ENCODE assay signal across 19 mouse cellular contexts in the genomic region with DNA sequence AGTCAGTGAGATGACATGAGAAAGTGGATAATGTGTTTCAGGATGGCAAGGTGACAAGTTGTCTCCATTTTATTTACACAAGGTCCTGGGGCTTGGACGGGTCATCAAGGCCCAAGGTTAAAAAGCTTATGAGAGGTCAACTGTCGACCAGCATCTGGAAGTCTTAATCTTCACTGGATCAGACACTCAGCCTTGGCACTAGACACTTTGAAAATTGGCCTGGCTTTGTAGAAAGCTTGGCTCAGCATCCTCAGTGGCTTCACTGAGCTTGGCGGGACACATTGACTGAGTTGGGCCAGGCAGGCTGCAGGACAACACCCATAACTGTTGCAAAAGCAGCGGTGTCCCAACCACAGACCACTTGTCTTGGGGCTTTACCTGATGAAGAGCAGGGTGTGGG.
DNase-seq lines count a peak whose midpoint lies in the region; ATAC-seq lines count a peak whose summit lies in the region.
"Had no signal": no experiment of that assay in that cellular context is flagged by ENCODE, and none has a peak within 500 bp of the region (broad histone marks: within the 10 kb centered on the region; RNA-seq: fewer than 3 reads in every experiment).

No protein-coding gene starts in this region.

- peak; percentile 89 for ATAC-seq in lung, embryonic 15.5 days (ENCODE audit: borderline replicate concordance, extremely low read depth, low FRiP score, low TSS enrichment)
- ATAC-seq in cerebellum, adult (ENCODE audit: insufficient number of reproducible peaks, low FRiP score, low TSS enrichment): no peak
- ATAC-seq: hindbrain, embryonic 16.5 days had no signal

- H3K4me2 ChIP-seq in lung, embryonic 15.5 days: no peak overlapping the region
- H3K4me2 ChIP-seq: embryonic facial prominence, embryonic 12.5 days; limb, embryonic 13.5 days; neural tube, embryonic 12.5 days had no signal

- DNase-seq in kidney, adult 11 months: peak; percentile 36
- no peak for DNase-seq in kidney, adult 18-20 months
- DNase-seq in urinary bladder, postnatal 36 days (ENCODE audit: low spot score in 2 of 2): peak; percentile 44 to 51
- DNase-seq in urinary bladder, adult 2 months (ENCODE audit: low spot score): no peak
- DNase-seq in thymus, postnatal 0 days (ENCODE audit: low spot score): no peak
- DNase-seq: adrenal gland, postnatal 36 days; midbrain, embryonic 14.5 days; spleen, adult 18-20 months; thymus, postnatal 36 days had no signal

- H3K36me3 ChIP-seq in lung, embryonic 15.5 days: no peaks in the 10 kb centered on the region
- H3K36me3 ChIP-seq: embryonic facial prominence, embryonic 12.5 days; G1E; limb, embryonic 13.5 days; neural tube, embryonic 12.5 days had no signal

- H3K27me3 ChIP-seq in lung, embryonic 15.5 days: no peaks in the 10 kb centered on the region
- H3K27me3 ChIP-seq: embryonic facial prominence, embryonic 12.5 days; limb, embryonic 13.5 days; neural tube, embryonic 12.5 days had no signal

- 0 out of 2 replicates have a peak, but pooled peaks cover 3% of the 10 kb centered on the region for H3K9me3 ChIP-seq in lung, embryonic 15.5 days
- H3K9me3 ChIP-seq: embryonic facial prominence, embryonic 12.5 days; G1E; limb, embryonic 13.5 days; neural tube, embryonic 12.5 days had no signal

- H3K4me3 ChIP-seq in lung, embryonic 15.5 days: no peak overlapping the region
- H3K4me3 ChIP-seq: embryonic facial prominence, embryonic 12.5 days; left cerebral cortex, adult 2 months; limb, embryonic 13.5 days; neural tube, embryonic 12.5 days had no signal

- 26% methylated on average over 4 of the region's 4 CpGs for WGBS in lung, embryonic 15.5 days

- no peak overlapping the region; the same call in 1 of the 2 replicates for H3K27ac ChIP-seq in lung, embryonic 15.5 days
- H3K27ac ChIP-seq: embryonic facial prominence, embryonic 12.5 days; left cerebral cortex, adult 2 months; limb, embryonic 13.5 days; macrophage; neural tube, embryonic 12.5 days; stomach, postnatal 0 days had no signal

- no peak overlapping the region for H3K9ac ChIP-seq in lung, embryonic 15.5 days
- H3K9ac ChIP-seq: embryonic facial prominence, embryonic 12.5 days; limb, embryonic 13.5 days; neural tube, embryonic 12.5 days had no signal

- H3K4me1 ChIP-seq in lung, embryonic 15.5 days: no peaks in the 10 kb centered on the region
- H3K4me1 ChIP-seq: embryonic facial prominence, embryonic 12.5 days; limb, embryonic 13.5 days; neural tube, embryonic 12.5 days had no signal

Comparison
In these comparisons a context has a peak if more than half of its experiments do, and no peak if none do; other contexts are left out.
1. DNase-seq: peak in kidney, adult 11 months (single experiment) and urinary bladder, postnatal 36 days (2 of 2); none in kidney, adult 18-20 months (single experiment), urinary bladder, adult 2 months (single experiment) and thymus, postnatal 0 days (single experiment).